Mouse (Mus musculus) ES-Bruce4 (cell line): ENCODE data around the gene Rere. TPM values are rescaled to one million over a fixed set of nuclear protein-coding genes. Genes with fewer than 3 reads are reported as not detected.

Source experiments
- H3K27ac ChIP-seq: 2 replicates; pipeline ENCODE4 v1.5.1; 2012; ENCODE audit warnings: low read length, inconsistent platforms; ENCODE audit not compliant: insufficient read depth
- H3K27me3 ChIP-seq: 2 replicates; pipeline ENCODE4 v1.6.1; 2012; ENCODE audit warnings: mild to moderate bottlenecking, low read length, inconsistent platforms; ENCODE audit not compliant: control insufficient read depth, poor library complexity, insufficient read depth, severe bottlenecking
- H3K36me3 ChIP-seq: 2 replicates; pipeline ENCODE4 v1.6.1; 2012; ENCODE audit warnings: inconsistent platforms, mild to moderate bottlenecking, low read length, moderate library complexity; ENCODE audit not compliant: control insufficient read depth, poor library complexity, insufficient read depth, severe bottlenecking
- H3K4me1 ChIP-seq: one replicate; pipeline ENCODE4 v1.8.1; 2011; ENCODE audit warnings: low read length; ENCODE audit not compliant: control insufficient read depth, insufficient read depth
- H3K4me3 ChIP-seq: 2 replicates; pipeline ENCODE4 v1.5.1; 2011; ENCODE audit warnings: low read depth, mild to moderate bottlenecking, low read length
- H3K9ac ChIP-seq: 2 replicates; pipeline ENCODE4 v1.6.1; 2012; ENCODE audit warnings: low read depth, mild to moderate bottlenecking, inconsistent platforms; ENCODE audit not compliant: poor library complexity, severe bottlenecking
- H3K9me3 ChIP-seq: replicated peaks from 2 replicates; pipeline ENCODE4 v1.6.1; 2012; ENCODE audit warnings: mild to moderate bottlenecking, low read length, inconsistent platforms; ENCODE audit not compliant: control insufficient read depth, poor library complexity, insufficient read depth, severe bottlenecking
- CTCF ChIP-seq: IDR thresholded peaks from one replicate; pipeline ENCODE4 v1.8.1; 2011; ENCODE audit warnings: low read depth, low read length
- EP300 ChIP-seq: IDR thresholded peaks from 2 replicates; pipeline ENCODE4 v1.6.1; 2011; ENCODE audit warnings: low read depth, low read length; ENCODE audit not compliant: insufficient read depth
- POLR2A ChIP-seq: IDR thresholded peaks from one replicate; pipeline ENCODE4 v1.8.1; 2011; ENCODE audit warnings: low read length; ENCODE audit not compliant: insufficient read depth
- polyA plus RNA-seq: library from polyadenylated mRNA; stranded (reverse); fragments of >200 nt; gene quantifications from 2 replicates; pipeline ENCODE4 v1.2.4, GENCODE M21; 2011; ENCODE audit warnings: low read depth; ENCODE audit not compliant: missing spikeins, insufficient read depth, insufficient read length

The Rere gene
- polyA plus RNA-seq, 1 experiment, result 77.3 TPM

DNA sequence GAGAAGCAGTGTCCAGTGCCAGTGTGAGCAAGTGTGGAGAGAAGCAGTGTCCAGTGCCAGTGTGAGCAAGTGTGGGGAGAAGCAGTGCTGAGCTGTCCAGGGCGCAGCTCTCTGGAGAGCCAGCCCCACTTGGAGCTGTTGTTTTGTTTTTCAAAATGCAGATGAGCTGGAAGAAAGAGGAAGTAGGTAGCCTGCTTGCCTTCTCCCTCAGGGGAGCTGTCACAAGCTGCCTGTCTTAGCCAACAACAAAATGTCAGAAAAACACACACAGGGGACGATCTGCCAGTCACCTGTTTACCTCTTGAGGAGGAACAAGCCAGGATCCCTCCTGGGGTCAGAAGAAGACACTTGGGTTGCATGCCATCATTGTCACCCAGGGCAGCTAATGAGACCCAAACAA, 204.7 kb downstream of the Rere start:
- Histone ChIP-seq H3K9ac (no peak overlapping the region), H3K9me3 (no peaks in the 10 kb centered on the region), H3K27ac (no peak overlapping the region), H3K36me3 (no peaks in the 10 kb centered on the region), H3K4me1 (peaks cover 5% of the 10 kb centered on the region), H3K27me3 (no peaks in the 10 kb centered on the region), H3K4me3 (no peak overlapping the region)
- TF ChIP-seq POLR2A (no peak), CTCF (no peak), EP300 (no peak)

DNA sequence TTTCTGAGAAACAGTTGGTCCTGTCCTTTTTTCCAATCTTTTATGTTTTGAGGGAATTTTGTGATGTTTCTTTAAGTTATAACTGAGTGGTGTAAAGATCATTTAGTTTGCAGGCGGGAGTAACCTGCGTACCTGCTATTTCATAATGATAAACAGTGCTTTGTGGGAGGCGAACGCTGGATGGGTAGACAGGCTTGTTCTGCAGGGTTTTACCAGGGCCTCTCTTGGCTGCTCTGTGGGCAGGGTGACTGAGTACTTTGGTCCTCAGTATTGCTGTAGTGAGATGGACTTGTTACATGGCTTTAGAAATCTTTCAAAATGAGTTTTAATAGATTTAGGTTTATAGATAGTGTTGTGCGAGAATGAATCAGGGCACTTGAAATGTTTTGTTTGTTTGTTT, 205.7 kb downstream of the Rere start:
- H3K9me3 ChIP-seq, result no peaks in the 10 kb centered on the region
- H3K36me3 ChIP-seq, result no peaks in the 10 kb centered on the region
- no peak for TF ChIP-seq EP300
- TF ChIP-seq POLR2A, result no peak
- TF ChIP-seq CTCF, result no peak
- H3K27ac ChIP-seq, result no peak overlapping the region
- H3K27me3 ChIP-seq, result no peaks in the 10 kb centered on the region
- H3K9ac ChIP-seq, result no peak overlapping the region
- H3K4me1 ChIP-seq, result peaks cover 5% of the 10 kb centered on the region
- no peak overlapping the region for H3K4me3 ChIP-seq

DNA sequence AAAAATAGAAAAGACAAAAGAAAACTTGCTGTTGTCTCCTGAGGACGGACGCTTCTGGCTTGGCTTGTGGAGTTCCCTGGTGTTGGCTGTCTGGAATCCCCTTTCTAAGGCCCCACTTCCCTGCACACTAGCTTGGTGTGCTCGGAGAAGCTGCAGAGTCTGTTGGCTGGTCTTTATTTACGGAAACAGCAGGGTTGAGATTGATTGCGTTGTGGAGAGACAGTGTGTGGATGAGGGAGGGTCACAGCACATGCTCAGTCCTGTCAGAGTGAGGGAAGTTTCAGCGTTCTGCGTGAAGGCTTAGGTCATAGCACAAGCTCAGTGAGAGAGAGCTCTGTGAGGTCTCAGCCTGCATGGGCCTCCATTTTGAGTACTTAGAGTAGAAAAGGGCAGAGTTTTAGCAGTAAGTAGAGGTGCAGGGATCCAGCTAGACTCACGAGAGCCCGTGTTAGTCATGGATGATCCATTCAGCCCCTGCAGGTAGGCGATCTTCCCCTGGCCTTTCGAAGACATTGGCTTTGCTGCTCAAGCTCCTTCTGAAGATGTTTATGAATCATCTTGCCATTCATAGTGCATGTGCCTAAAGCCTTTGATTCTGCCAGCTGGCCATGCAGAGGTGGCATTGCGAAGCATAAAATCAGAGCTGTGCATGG, 206.8 kb downstream of the Rere start:
- H3K36me3 ChIP-seq, result no peaks in the 10 kb centered on the region
- no peak overlapping the region for H3K27ac ChIP-seq
- no peaks in the 10 kb centered on the region for H3K9me3 ChIP-seq
- H3K4me1 ChIP-seq, result peaks cover 5% of the 10 kb centered on the region
- H3K4me3 ChIP-seq, result no peak overlapping the region
- no peak overlapping the region for H3K9ac ChIP-seq
- TF ChIP-seq EP300 (no peak), CTCF (no peak), POLR2A (no peak)
- no peaks in the 10 kb centered on the region for H3K27me3 ChIP-seq

DNA sequence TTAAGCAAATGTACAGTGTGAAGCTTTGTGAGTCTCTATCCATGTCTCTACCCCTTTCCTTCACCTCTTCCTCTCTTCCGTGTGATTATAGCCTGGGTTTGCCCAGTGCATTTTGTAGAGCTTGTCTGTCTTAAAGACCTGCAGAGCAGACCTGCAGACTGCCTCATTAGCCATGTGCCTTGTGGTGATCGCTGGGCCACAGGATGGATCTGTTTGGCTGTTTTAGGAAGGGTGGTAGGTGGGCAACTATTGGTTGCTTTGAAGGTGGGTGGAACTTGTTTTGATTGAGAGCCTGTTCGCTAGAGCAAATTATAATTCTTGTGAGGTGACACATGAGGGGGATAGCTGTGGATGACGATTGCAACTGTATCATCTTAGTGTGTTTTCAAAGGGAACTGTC, 207.3 kb downstream of the Rere start:
- no peak overlapping the region for H3K9ac ChIP-seq
- TF ChIP-seq POLR2A, result no peak
- TF ChIP-seq EP300, result no peak
- no peak for TF ChIP-seq CTCF
- H3K27me3 ChIP-seq, result no peaks in the 10 kb centered on the region
- H3K9me3 ChIP-seq, result no peaks in the 10 kb centered on the region
- no peaks in the 10 kb centered on the region for H3K36me3 ChIP-seq
- peaks cover 4% of the 10 kb centered on the region for H3K4me1 ChIP-seq
- H3K4me3 ChIP-seq, result no peak overlapping the region
- H3K27ac ChIP-seq, result no peak overlapping the region

DNA sequence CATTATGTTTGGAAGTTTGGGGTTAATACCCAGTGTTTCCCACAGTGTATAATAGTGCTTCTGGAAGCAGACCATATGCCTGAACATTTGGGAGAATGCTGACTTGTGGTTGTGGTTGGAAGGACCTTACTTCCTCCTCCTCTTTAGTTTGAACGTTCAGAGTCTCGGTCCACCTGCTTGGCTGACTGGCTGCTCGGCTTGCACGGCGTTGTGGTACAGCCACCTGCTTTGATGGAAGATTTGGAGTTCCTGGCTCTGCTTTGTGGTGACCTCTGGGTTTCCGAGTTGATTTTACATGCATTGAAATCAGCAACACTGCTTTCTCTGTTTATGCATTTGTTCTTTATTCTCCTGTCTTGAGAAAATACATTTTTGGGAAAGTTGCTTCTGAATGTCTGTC, 208.6 kb downstream of the Rere start:
- no peaks in the 10 kb centered on the region for H3K36me3 ChIP-seq
- H3K9ac ChIP-seq, result no peak overlapping the region
- TF ChIP-seq EP300 (no peak), POLR2A (no peak), CTCF (no peak)
- no peak overlapping the region for H3K27ac ChIP-seq
- H3K4me1 ChIP-seq, result peaks cover 2% of the 10 kb centered on the region
- H3K4me3 ChIP-seq, result no peak overlapping the region
- H3K9me3 ChIP-seq, result no peaks in the 10 kb centered on the region
- no peaks in the 10 kb centered on the region for H3K27me3 ChIP-seq

DNA sequence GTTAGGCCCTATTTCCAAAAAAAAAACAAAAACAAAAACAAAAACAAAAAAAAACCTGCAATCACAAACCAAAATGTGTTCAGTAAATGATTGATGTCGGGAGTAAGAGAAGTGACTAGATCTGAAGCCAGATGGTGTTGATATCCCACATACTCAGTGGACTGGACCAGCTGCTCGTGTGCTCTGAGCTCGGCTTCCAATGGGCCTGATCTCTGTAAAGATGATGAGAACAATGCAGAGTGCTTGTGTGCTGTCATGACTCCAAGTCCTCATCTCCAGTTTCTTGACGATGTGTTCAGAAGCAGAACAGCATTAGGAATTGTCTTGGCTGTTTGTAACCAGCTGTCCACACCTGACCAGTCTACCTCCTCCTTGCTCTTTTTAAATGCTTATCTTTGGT, 210.3 kb downstream of the Rere start:
- H3K9me3 ChIP-seq, result no peaks in the 10 kb centered on the region
- H3K27me3 ChIP-seq, result no peaks in the 10 kb centered on the region
- H3K4me3 ChIP-seq, result no peak overlapping the region
- no peak overlapping the region for H3K27ac ChIP-seq
- no peak for TF ChIP-seq POLR2A
- TF ChIP-seq EP300, result no peak
- no peak for TF ChIP-seq CTCF
- no peak overlapping the region for H3K9ac ChIP-seq
- peaks cover 2% of the 10 kb centered on the region for H3K4me1 ChIP-seq
- no peaks in the 10 kb centered on the region for H3K36me3 ChIP-seq
